Mouse (Mus musculus) brown adipose tissue, adult 24 weeks (tissue): ENCODE measurements around the gene Srms. TPM values are rescaled to one million over a fixed set of nuclear protein-coding genes. Genes with fewer than 3 reads are reported as not detected.

ENCODE experiments used
- H3K27ac ChIP-seq: fragments of 200-500 bp; replicated peaks from 2 replicates; pipeline ENCODE4 v1.5.1; 2012; ENCODE audit warnings: low read depth, mild to moderate bottlenecking, low read length
- H3K4me1 ChIP-seq: fragments of 200-500 bp; 2 replicates; pipeline ENCODE4 v1.6.1; 2012; ENCODE audit warnings: low read length, mixed read lengths; ENCODE audit not compliant: control insufficient read depth, insufficient read depth, insufficient read length
- H3K4me3 ChIP-seq: fragments of 200-500 bp; 2 replicates; pipeline ENCODE4 v1.5.1; 2012; ENCODE audit warnings: low read depth, mild to moderate bottlenecking, low read length, moderate library complexity; ENCODE audit not compliant: insufficient read depth
- polyA plus RNA-seq: library from polyadenylated mRNA; stranded (reverse); fragments of >200 nt; gene quantifications from 2 replicates; pipeline ENCODE4 v1.2.4, GENCODE M21; 2012; ENCODE audit not compliant: missing spikeins, insufficient read depth, insufficient read length

The Srms gene
- polyA plus RNA-seq, 1 experiment, result 1.1 TPM

DNA sequence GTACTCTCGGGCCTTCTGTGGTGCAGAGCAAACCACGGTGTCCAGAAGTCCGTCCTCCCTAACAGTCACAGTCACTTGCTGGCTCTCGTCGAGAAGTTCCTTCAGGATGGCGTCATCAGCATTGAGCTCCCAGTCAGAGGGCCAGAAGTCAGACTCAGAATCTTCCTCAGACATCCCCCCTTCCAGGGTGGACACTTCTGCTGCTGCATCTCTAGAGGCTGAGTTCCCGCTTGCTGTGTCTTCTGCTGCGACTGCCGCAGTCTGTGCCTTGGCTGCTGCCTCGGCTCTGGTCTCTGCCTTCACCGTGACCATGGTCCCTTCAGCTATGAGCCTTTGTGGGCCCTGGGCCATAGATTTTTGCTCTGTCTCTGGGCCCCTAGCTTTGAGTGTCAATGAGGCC, 21.7 kb upstream of the Srms start:
- H3K27ac ChIP-seq, result 0 out of 2 replicates have a peak overlapping the region, but pooled peaks have one; percentile 11
- H3K4me3 ChIP-seq, result no peak overlapping the region
- peaks cover 8% of the 10 kb centered on the region for H3K4me1 ChIP-seq

DNA sequence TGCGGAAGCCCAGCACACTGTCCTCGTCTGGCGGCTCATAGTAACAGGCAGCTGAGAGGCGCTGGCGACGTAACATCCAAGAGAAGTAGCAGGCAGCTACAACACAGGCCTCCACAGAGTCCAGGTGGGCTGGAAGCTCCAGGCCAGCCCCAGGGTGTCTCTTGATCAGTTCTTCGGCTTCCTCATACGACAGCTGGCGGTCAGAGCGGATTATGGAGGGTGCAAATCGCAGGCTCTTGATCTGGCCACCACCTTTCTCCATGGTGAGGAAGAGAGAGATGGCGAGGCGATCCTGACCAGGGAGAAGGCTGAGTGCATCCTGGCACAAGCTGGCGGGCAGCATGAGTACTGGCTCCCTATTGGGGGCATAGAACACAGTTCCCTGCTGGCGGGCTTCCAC, 20.5 kb upstream of the Srms start:
- Histone ChIP-seq H3K27ac (no peak overlapping the region), H3K4me1 (peaks cover 7% of the 10 kb centered on the region), H3K4me3 (no peak overlapping the region)

DNA sequence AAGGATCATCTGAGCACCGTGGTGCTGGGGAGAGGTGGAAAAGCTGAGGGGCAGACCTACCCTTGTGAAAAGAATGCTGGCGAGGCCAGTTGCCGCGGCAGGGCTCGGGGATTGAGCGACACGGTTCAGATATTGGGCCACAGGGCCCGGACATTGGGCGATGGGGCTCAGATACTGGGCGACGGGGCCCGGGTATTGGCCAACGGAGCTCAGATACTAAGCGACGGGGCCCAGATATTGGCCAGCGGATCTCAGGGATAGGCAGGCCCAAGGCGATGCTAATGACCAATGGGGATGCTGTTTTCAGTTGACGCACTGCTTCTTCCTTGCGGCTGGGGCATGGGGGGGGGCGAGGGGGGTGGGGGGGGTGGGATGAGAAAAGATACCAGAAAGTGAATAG, 18.2 kb upstream of the Srms start:
- Histone ChIP-seq H3K27ac (no peak overlapping the region), H3K4me3 (no peak overlapping the region), H3K4me1 (peaks cover 8% of the 10 kb centered on the region; the same call in 1 of the 2 replicates)

DNA sequence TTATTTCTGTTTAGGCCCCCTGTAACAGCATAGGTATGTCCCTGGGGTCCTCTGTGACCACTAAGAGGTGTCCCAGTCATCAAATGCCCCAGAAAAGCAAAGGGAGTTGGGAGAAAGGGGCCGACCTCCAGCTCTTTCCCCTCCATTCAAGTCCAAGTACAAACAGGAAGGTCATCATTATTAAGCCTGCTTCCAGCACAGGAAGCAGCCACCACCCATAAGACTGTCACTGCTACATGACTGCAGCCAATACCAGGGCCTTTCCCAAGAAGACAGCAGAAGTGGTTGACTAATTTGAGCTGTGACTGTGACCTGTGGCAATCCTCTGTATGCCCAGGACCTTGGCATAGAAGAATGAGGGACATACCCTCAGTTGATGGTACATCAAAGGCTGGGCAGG, 15.3 kb upstream of the Srms start:
- Histone ChIP-seq H3K4me3 (no peak overlapping the region), H3K27ac (peak overlapping the region; percentile 81), H3K4me1 (peaks cover 8% of the 10 kb centered on the region; the same call in 1 of the 2 replicates)

DNA sequence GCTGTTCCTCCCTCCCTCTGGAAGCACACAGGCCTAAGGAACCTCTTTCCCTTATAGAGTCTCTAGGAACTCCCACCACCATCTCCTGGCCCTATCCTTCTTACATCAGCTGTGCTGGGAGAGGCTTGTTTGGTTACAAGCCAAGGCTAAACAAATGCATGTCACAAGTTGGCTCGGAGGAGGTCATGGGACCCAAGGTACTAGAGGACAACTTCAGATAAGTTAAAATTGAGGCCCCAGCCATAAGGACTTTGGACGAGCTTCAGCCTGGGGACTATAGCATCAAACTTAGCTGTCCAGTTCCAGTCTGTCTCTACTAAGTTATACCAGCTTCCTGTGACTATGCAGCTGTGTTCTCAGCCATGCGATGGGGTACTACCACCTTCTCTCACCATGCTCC, 14.1 kb upstream of the Srms start:
- Histone ChIP-seq H3K4me1 (peaks cover 8% of the 10 kb centered on the region; the same call in 1 of the 2 replicates), H3K27ac (no peak overlapping the region), H3K4me3 (no peak overlapping the region)

DNA sequence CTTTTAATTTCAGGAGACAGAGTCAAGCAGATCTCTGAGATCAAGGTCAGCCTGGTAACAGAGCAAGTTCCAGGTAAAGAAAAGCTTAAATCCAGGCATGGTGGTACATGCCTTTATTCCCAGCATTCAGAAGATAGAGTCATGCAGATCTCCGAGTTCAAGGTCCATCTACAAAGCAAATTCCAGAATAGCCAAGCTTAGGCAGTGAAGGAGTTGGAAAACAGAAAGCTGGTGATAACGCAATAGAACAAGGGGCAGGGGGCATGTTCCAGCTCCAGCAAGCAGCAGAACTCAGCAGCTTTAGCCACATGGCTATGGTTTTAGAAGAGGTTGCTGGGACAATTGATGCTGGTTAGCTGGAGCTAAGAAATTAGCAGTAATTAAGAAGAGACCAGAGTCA, 12.0 kb upstream of the Srms start:
- Histone ChIP-seq H3K27ac (no peak overlapping the region), H3K4me1 (peaks cover 16% of the 10 kb centered on the region; the same call in 1 of the 2 replicates), H3K4me3 (no peak overlapping the region)

DNA sequence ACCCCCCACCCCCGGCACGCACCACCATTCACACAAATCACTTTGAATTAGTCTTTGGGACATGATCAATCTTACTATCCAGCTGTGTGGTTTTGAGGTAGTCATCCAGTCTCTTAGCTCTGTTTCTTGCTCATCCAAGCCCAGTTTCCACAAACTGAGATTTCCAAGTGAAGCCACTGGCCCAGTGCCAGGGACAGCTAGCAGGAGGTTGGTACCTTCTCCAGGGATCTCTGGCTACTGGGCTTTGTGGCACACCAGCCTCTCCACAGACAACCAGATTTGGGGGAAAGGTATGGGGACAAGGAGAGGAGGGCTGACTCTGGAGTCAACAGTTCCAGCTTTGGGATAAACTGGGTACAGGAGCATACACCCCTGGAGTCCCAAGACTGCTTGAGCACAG, 7.4 kb upstream of the Srms start:
- peaks cover 12% of the 10 kb centered on the region; the same call in 1 of the 2 replicates for H3K4me1 ChIP-seq
- no peak overlapping the region for H3K4me3 ChIP-seq
- H3K27ac ChIP-seq, result peak overlapping the region; percentile 35

DNA sequence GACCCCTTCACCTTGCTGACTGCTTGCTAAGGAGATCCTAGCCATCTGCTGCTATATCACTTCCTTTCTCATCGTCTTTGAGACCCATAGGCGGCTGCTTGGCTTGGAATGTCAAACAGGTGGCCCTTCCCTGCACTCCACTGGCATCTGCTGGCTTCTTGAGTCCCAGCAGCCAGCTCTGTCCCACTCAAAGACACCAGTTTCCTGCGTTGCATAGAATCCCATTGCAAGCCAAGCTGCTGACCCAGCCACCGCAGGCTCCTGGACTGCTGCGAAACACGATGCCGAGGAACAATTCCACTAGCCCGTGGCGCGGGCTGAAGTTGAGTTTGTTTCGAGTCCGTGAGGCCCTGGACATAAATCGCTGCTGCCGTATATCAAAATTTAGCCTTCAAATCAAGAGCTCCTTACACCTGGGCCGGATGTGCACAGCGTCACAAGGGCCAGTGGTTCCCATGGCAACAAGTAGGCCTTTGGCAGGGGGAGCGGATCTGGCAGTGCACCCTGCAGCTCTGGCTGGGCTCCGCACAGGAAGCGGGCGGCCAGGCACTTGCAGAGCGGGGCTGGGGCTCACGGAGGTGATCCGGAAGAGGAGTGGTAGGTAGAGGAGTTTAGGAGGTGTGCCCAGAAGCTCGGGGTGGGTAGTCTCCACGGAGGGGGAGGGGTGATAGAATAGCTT, 6.7 kb upstream of the Srms start, which contains the start of gene Fndc11:
TSS of gene Fndc11 (plus strand) at position 476 of the 679 bp plus-strand sequence.
- Histone ChIP-seq H3K4me3 (peak within 1 kb of the TSS; percentile 9; the same call in 1 of the 2 replicates), H3K4me1 (peaks cover 12% of the 10 kb centered on the region; the same call in 1 of the 2 replicates), H3K27ac (peak within 1 kb of the TSS; percentile 35)

DNA sequence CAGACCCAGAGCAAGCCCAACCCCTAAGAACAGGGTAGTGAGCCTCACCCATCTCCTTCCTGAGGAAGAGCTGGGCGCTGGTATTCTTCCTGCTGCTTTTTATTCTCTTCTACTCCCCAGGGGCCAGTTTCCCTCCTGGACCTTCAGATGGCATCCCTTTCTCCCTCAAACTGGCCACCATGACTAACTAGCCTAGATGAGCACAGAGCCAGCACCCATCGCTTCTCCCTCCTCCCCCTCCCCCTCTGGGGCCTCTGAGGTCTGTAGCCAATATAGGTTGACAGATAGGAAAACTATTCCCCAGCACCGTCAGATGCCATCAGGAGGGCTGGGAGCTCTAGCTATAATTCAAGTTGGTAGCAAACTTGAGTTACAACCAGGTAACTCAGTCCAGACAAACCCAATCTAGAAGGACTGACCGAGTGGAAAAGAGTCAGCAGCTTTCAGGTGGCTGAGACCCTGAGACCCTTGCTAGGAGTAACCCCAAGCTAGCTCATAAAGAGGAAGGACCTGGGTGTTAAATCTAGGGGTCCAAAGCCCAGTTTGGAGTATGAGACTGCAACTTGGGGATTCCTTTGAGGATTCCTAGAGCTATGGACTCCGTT, 6.0 kb upstream of the Srms start:
- H3K4me3 ChIP-seq, result no peak overlapping the region
- H3K27ac ChIP-seq, result peak overlapping the region; percentile 35
- peaks cover 12% of the 10 kb centered on the region; the same call in 1 of the 2 replicates for H3K4me1 ChIP-seq

DNA sequence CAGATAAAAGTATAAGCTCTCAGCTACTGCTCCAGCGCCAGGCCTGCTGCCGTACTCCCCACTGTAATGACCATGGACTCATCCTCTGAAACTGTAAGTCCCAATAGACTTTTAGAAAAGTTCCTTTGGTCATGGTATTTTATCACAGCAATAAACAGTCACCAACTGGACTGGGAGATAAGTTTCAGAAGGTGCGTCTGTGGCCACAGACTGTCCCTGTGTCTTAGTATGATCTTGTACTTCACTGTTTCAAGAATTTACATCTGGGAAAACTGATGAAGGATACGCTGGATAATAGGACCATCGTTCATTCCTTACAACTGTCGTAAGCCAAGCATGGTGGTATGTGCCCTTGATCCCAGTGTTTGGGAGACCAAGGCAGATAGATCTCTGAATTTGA, 3.1 kb upstream of the Srms start:
- H3K4me1 ChIP-seq, result peaks cover 11% of the 10 kb centered on the region; the same call in 1 of the 2 replicates
- no peak overlapping the region for H3K27ac ChIP-seq
- no peak overlapping the region for H3K4me3 ChIP-seq

DNA sequence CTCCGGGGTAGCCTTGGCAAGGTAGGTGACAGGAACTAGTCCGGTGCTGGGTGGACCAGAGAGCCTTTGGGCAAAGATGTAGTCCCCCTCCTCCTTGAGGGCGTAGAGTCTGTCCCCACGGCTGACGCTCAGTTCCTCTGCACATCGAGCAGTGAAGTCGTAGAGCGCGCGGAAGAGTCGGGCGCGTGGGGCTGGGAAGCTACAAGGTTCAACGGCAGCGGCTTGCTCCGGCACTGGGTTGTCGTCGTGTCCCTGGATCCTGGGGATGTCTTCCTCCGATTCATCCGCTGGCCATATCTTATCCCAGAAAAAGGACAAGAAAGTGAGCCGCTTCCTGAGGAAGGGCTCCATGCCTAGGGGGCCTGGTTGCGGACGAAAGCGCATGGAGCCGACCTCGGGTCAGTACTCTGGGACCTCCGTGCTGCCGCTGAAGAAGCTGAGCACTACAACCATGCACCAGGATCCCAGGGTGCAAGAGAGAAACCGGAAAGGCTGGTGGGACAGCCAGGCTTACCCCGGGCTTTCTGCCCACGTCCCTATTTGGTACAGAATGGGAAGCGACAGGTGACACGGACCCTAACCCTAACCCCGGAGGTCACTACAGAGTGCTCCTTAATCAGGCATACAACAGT, 480 bp downstream of the Srms start:
- Histone ChIP-seq H3K27ac (peak overlapping the region; percentile 19; the same call in 1 of the 2 replicates), H3K4me1 (no peaks in the 10 kb centered on the region), H3K4me3 (peak overlapping the region; percentile 66)

DNA sequence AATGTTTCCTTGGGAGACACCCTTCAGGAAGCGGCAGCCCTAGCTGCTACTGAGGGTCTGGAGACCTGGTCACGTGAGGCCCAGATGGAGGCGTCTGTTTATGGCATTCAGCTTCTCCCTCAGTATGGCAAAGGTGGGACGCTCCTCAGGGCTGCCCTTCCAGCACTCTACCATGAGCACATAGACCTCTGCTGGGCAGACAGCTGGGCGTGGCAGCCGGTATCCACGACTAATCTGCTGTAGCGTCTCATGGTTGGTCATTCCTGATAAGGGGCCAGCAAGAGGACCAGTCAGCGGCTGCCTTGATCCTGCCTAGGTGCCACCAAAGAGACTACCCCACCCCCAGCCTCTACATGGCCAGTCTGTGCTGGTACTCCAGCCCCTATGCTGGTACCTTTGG, 6.9 kb downstream of the Srms start:
- H3K4me1 ChIP-seq, result no peaks in the 10 kb centered on the region
- H3K27ac ChIP-seq, result no peak overlapping the region
- no peak overlapping the region for H3K4me3 ChIP-seq

DNA sequence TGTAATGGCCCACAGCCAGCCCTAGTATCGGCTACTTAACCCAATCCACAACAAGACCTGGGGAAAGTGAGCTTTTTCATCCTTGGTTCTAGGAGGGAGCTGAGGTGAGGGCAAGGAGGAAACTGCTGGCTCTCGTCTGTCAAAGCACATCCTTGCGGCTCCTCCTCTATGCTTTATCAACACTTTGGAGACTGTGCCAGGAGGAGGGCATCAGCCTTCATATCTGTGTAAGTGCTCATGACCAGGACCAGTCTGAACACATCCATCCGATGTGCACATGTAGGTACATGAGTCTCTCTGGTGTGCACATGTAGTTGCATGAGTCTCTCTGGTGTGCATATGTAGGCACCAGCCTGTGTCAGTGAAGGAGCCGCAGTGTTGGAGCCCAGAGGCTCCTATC, 7.3 kb downstream of the Srms start:
- no peaks in the 10 kb centered on the region for H3K4me1 ChIP-seq
- H3K4me3 ChIP-seq, result no peak overlapping the region
- H3K27ac ChIP-seq, result no peak overlapping the region

DNA sequence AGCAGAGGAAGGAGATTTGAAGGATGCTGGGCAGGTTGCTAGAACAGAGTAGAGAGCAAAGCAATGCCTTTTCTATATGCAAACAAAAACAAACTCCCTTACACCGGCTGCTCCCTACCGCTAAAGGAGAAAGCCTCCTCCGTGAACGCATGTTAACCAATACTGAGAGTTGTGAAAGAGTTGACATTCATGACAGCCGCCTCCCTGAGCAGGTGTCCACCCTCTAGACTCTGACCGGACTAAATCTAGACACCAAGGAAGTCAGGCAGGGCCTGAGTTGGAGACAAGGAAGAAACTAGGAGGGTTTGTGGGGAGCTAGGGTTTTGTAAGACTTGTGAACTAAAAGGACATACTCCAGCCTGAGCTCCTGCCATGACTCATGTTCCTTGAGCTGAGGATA, 10.1 kb downstream of the Srms start:
- Histone ChIP-seq H3K4me1 (no peaks in the 10 kb centered on the region), H3K4me3 (no peak overlapping the region), H3K27ac (no peak overlapping the region)

DNA sequence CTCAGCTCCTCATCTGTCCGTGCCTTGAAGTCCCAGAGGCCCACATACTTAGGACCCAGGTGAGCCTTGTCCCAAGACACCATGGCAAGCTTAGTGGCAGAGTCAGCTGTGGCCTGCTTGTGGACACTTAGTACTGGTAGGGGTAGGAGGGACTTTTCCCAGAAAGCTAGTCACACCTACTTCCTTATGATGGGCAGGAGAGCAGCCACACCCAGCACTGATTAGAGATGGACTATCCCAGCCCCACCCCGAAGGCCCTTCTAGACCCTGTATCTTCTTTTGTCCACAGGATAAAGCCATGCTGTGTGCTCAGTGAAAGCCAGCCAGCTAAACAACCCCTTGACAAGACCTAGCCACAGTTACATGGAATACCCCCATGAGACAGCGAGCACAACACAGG, 10.6 kb downstream of the Srms start, which contains the start of gene Ptk6:
TSS of gene Ptk6 (minus strand) at position 368 of the 400 bp plus-strand sequence.
- Histone ChIP-seq H3K27ac (no peak within 1 kb of the TSS), H3K4me1 (no peaks in the 10 kb centered on the region), H3K4me3 (no peak within 1 kb of the TSS)
